Mouse (Mus musculus): Measurements from ENCODE around the gene Zzz3.

DNA sequence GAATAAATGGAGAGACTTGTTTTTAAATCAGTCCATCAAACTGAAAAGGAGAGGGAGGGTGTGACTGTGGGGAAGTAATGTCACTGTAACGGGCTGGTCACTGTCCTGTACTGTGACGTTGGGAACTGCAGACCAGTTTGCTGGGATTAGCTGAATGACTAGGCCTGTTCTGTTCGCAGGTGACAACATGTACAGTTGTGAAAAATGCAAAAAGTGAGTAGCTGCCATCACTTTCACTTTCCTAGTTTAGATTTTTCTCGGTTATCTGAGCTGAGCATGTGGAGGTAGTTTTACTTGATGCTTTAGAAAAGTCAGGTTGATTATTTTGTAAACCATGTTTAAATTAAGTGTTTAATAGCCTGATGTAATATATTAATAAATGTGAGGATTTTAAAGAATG lies 19.2 kb upstream of the Zzz3 start:
- TF ChIP-seq CTCF (IDR thresholded peaks at IDR 0.05; ENCODE audit: extremely low read depth, insufficient read length, insufficient replicate concordance, low read depth, low read length), result no peak
- TF ChIP-seq POLR2A (IDR thresholded peaks at IDR 0.05; ENCODE audit: low read depth, low read length), result no peak
